Mouse (Mus musculus) monocyte, adult 5-6 weeks (primary cell): Measurements from ENCODE around the gene Zfp800. TPM values are rescaled to one million over a fixed set of nuclear protein-coding genes. Genes with fewer than 3 reads are reported as not detected.
A peak's percentile ranks its signal among the peaks of the same experiment; 100 is the strongest.

Experiments used
- ATAC-seq: fragments of 153-309, 156-312 bp; replicated peaks from 2 replicates; pipeline ENCODE4 v1.8.0; 2017; ENCODE audit warnings: mild to moderate bottlenecking; ENCODE audit not compliant: low TSS enrichment, insufficient number of reproducible peaks, severe bottlenecking, poor library complexity, low FRiP score
- total RNA-seq: library from RNA; stranded (forward); fragments of 200-1000, 200-491, 200-594 nt; gene quantifications from 3 replicates; pipeline ENCODE4 v1.2.3, GENCODE M21; 2017

Gene Zfp800
- total RNA-seq, 1 experiment from 2014 or later, result 56.7 TPM

DNA sequence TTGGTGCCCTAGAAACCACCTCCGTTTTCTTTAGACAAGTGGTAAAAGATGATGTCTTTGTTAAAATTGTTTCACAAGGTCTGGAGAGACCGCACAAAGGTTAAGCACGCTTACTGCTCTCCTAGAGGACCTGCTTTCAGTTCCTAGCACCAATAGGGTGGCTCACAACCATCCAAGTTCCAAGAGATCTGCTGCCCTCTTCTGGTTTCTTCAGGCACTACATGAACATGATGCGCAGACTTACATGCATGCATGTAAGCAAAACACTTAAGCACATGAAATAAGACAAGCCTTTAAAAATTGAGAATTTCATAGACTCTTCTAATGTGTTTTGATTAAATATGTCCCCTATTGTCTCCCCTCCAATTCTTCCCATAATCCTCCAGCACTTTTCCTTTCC is 2.0 kb upstream of the Zfp800 start:
- no peak for ATAC-seq

DNA sequence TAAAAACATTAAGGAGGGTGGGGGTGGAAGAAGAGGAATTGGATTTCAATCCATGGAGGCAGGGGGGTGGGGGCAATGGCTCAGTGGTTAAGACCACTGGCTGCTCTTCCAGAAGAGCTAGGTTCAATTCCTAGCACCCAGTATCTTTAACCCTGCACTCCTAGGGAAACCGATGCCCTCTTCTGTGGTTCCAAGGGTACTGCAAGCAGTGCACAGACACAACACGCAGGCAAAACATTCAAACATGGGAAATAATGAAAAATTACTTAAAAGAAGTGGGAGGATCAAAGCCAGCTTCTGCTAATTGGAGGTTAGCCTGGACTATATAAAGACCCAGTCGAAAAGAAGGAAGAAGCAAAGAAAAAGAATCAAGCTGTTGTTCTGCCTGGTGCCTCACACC is 921 bp upstream of the Zfp800 start:
- ATAC-seq, result no peak

DNA sequence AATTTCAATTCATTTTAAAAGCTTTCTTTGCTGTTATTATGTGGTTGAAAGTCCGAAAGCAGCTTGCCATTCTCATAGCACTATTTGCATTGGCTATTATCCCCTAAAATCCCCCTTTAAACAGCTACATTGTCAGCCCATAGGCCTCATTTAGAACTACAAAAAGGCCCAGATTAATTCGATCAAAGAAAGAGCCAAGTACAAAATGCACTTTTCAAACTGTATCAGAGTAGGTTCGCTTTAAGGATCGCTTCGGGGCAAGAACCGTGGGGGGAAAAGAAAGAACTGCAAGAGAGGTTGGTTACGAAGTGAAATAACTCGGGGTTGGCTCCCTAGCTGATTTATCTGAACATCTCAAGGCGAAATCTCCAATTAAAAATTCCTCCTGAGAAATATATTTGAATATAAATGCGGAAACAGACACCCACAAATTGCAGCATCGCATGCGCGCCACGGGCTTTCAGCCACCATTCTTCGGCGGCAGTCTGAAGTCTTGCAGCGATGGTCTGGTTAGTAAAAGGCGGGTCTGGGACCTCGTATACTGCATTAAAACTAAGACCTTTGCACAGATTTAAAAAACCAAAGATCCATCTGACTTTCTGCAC is 850 bp downstream of the Zfp800 start:
- ATAC-seq, result no peak

DNA sequence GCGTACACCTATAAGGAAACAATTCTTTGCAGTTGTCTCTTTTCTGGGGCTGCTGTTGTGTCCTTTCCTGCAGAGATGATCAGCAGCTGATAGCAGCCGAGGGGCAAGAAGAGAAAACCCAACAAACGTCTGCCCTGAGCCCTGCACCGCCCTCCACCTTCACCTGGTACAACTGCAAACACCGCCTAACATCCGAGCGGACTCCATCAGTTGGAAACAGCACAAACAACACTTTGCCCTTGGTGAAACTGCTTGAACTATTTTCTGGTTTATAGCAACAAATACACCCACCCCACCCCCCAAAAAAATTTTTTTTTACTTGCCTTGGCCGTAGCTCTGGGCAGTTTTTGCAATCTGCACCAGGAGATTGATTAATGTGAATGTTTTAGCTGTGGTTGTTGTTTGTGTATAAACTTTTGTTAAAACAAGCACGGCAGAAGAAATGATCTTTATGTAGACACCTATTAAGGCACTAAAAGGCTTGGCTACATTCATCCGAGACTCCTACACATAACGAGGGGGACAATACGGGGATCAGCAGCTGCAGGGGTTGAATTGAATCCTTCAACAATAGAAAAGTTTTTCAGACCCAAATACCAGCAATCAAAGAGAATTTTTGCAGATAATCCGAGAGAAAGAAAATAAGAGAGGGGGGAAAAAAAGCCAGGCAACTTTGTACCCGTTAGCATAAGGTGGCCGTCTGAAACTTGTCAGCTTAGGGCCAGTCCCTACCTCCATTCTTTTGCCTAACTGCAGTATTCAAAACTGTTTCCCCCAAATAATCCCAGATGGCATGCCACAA is 1.6 kb downstream of the Zfp800 start:
- ATAC-seq, result no peak

DNA sequence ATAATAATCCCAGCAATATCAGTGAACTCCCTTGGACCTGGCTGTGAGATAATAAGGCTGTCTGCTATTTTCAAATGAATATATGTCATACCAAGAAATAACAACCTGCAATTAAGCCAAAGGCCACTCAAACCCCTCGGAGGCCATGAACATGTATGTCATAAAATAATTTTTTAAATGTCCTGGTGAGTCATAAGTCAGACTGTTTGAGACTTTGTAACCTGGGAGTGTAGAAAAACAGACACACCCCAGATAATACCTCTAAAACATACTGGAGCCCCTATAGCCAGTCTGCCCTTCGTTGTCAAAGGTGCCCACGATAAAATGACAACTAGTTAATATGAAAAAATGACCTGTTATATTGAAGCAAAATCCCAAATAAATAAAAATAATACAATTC is 8.8 kb downstream of the Zfp800 start:
- no peak for ATAC-seq

DNA sequence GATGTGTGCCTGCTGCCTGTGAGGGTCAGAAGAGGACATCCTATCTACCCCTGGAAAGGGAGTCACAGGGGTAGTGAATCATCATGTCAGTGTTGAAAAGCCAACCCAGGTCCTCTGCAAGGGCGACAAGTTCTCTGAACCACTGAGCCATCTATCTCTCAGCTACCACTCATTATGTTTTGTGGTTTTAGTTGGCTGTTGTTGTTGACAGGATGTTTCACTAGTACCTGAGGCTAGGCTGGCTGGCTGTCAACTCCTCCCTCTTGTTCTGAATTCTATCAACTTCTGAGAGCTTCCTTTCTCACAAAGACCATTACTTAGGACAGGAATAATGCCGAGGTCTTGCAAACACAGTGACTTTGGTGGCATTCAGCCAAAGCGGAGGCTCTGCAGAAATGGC is 12.6 kb downstream of the Zfp800 start:
- ATAC-seq, result no peak

DNA sequence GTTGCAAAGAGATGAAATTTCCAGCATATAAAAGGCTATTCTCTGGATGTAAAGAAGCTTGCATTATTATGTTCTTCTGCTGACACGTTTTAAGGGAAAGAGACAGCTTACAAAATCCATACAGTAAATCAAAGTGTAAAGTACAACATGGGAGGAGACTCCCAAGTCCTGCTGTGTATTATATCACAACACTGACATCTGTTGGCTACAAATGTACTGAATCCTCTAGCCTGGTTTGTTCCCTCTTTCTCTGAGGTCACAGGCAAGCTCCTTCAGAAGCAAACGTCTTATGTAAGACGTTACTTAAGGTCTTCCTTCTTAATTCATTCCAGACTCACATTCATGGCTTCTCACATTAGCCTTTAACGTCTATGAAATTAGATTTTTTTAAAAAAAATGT is 15.8 kb downstream of the Zfp800 start:
- no peak for ATAC-seq

DNA sequence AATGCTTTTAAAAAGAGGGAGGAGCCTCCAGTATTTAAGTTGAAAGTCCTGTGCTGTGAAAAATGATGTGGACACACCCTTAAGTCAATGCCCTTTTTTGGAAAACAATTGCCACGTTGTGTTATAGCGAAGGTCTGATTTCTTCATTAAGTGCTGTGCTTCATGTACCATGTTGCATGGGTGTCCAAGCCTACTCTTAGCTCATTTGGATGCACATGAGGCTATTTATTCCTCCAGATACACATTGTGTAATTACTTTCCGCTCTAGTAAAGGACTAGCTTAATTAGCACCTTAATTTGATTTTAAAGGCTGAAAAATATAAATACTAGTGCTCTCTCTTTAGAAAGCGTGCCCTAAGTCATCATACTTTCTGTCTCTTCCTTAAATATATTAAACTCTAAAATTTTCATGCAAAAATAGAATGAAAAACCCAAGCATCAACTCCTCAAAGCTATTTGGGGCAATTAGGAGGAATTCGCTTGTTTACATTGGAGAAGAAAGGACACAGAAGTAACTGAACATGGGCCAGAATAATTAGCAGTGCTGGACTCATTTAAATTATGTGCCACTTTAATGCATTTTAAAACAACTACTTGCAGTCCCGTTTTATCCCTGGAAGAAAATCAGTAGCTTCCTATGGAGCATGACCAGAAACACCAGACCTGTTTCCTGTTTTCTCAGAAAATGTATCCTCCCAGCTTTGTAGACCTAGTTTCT is 27.7 kb downstream of the Zfp800 start:
- no peak for ATAC-seq

DNA sequence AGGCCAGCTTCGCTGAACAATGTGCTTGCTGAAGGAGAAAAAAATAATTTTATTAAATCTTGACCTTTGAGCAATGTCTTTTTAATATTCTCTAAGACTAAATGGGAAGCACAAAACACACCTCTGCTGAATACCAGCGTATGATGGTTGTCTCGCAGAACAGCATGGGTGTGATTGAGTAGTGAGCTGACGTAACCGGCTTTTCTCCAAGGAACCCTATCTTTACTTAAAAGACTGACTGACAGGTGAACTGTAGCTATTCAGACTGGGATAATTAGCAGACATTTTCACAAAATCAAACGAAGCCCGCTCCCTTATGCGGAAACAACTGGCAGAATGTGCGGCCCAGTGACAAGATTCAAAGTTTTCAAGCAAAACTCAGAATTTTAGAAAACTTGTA is 30.2 kb downstream of the Zfp800 start:
- no peak for ATAC-seq

DNA sequence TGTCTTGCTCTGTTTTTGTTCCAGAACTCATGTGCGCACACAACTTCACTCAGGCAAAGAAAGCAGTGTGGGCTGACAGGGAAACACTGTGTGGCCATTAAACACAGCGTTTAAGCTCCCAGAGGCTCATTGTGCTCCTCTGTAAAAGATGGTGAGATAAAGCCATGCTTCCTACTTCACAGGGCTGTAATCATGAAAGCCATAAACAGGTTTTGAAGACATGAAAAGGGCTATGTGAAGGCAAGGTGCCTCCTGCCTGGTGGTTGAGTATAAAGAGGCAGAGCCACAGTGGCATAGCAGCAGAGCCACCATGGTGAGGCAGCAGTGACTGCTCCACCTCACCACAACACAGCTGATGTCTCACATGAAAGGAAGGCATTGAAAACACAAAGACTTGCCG is 46.7 kb downstream of the Zfp800 start:
- no peak for ATAC-seq

DNA sequence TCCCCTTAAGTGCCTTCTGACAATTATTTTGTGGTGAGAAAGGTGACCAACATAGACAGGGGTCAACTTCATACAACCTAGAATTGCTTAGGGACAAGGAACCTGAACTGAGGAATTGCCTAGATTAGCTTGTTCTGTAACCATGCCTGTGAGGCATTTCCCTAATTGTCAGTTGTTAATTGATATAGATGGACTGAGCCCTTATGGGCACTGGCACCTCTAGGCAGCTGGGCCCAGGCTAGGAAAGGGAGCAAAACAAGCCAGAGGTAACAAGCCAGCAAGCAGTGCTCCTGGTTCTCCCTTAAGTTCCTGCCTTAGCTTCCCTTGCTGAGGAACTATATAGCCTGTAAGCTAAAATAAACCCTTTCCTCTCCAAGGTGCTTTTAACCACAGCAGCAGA is 52.1 kb downstream of the Zfp800 start:
- no peak for ATAC-seq

DNA sequence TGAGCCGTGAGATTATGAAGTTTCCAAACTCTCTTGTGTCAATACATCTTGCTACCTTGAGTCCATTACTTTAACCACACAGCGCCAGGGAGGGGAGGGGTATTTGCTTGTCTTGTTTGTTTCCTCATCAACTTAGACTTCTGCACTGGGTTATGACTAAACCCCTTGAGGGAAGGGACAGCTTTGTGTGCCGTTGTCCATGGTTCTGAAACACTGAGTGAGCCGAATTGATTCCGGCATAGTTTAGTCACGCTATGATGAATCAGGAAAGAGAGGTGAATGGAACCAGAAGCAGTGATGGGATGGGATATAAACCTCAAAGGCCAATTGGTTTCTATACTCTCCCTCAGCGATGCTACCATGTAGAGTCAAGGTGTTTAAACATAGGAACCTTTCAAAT is 52.6 kb downstream of the Zfp800 start:
- no peak for ATAC-seq

DNA sequence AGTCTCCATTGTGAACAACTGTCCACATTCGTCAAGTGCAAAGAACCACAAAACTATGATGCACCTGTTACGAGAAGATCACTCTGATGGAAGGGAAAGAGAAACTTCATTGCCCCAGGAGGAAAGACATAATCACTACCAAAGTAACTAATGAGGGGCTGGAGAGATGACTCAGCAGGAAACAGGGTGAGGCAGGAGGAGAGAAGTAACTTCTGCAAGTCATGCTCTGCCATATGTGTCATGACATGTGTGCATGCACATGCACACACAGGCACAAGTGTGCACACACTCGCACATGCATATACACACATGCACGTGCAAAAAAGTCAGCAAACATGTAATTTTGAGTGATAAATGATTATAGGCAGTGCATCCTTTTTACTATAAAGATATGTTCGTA is 54.9 kb downstream of the Zfp800 start:
- no peak for ATAC-seq

DNA sequence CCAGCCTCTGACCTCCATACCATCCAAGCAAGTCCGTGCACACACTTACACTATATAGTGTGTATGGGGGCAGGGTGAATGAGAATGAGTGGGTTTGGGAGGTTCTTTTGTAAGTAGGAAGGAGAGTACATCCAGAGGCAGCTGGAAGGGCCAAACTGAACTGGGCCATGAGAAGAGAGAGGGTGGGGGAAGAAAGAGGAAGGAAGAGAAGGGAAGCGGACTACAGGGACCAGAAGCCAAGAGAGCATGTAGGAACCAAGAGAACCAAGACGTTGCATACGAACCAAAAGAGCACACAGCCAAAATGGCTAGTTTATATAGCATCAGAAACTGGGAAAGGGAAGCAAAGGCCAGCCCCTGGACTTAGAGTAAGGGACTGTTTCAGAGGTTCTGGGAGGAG is 56.6 kb downstream of the Zfp800 start:
- ATAC-seq, result 0 out of 2 replicates have a peak, but pooled peaks have one; percentile 40

DNA sequence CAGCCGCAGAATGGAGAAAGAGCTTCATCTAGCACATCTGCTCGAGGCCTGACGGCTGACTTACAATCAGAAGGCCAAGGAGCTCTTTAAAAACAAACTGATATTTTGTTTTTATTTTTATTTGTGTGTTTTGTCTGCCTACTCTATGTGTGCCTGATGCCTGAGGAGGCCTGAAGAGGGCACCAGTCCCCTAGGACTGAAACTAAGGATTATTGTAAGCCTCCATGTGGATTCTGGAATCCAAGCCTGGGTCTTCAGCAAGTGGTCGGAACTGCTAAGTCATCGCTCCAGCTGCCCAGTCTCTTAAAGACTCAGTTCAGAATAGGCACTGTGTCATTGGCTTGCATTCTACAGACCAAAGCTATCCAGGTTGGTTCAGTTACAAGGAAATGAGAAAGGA is 58.4 kb downstream of the Zfp800 start:
- no peak for ATAC-seq

DNA sequence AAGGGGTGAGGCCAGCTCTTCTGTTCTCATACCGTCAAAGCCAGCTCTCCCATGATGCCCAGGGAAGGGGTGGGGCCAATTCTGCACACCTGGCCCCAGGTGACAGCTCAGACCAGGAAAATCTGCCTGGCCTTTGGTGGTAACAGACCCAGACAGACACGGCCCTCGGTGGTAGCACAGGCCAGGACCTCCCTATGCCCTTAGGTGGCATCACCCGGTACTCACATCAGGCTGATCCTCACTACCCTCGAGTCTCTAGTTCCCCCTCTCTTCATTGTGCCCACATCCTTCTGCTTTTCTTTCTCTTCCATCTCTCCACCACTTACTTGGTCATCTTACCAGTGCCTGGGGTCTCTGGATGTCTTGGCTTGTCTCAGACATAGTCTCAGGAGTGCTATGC is 64.1 kb downstream of the Zfp800 start:
- ATAC-seq, result no peak

DNA sequence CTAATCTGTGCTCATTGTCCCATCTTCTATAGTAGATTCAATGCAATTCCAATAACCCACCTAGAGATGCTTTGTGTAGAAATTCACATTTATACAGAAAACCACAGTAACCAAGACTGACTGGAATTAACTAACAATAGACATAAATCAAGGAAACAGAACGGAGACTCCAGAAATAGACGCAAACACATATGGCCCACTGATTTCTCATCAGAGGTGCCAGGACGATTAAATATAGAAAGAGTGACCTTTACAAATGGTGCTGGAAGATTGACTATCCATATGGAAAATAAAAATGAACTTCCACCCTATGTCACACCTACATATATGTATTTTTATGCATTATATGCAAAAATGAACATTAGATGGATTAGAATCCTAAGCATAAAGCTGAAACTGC is 65.3 kb downstream of the Zfp800 start:
- no peak for ATAC-seq

DNA sequence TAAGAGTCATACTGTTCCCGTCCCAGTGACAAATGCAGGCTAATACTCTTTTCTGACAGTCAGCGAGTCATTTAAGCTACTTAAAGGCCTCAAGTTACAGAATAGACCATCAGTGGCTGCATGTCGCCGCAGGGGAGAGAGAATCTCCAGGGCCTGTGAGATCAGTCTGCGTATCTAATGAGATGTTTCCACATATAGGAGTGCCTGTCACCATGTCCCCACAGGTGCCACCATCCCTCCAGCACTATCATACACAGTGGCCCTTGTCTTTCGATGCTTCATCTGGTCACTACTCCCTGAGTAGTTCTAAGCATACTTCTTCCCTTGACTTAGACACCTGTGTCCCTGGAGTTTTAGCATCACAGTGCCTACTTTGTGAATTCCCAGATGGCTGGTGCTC is 68.0 kb downstream of the Zfp800 start:
- no peak for ATAC-seq

DNA sequence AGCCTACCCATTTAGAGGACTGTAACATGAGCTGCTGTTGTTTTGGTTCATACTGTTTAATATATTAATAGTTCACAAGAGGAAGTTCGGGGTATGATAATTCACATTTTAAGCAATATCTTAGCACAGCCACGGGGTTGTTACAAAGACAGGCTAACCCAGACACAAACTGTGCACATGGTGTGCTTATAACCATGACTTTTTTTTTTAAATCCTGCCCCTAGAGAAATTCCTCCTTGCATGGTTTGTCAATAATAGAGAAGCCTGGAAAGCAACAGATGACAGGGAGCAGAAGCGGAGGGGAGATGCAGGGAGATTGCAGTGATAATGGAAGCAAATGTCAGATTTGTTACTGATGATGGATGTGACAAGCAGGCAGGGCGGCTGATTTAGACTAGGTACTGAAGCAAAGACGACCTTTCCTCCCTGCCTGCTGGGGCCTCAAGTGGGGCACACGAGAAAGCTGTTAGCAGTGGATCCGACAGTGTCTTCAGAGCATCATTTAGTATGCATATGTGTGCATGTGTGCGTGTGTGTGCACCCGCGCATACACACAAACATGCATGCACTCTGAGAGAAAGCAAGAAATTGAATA is 68.7 kb downstream of the Zfp800 start:
- ATAC-seq, result no peak

DNA sequence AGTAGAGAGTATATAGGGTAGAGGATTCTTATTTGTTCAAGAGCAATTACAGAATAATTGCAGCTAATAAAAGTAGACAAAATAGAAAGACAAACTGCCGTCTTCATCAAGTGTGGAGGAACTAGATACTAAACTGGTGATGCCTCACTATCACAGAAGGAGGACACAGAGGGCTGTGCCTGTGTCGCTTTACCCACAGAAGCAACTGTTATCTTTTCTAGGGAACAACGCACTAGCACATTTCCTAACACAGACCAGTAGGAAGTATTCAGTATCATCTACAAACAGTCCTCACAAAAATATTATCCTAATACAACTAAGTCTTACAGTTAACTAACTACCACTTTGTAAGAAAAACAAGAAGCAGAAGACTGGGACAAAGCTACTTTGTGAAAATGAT is 71.1 kb downstream of the Zfp800 start:
- ATAC-seq, result no peak
